Mouse (Mus musculus) thymus, adult 18-20 months (tissue): ENCODE data around the gene Stap2.

Experiments
- DNase-seq, 2 experiments: peaks; one replicate each; pipeline ENCODE4 v3.0.0; 2022; ENCODE audit warnings: mixed read lengths in 2 of 2

Gene Stap2

GRCm38 (mm10) chr17:56003000-56003399 is 2.4 kb downstream of the Stap2 start:
- no peak for DNase-seq

DNA sequence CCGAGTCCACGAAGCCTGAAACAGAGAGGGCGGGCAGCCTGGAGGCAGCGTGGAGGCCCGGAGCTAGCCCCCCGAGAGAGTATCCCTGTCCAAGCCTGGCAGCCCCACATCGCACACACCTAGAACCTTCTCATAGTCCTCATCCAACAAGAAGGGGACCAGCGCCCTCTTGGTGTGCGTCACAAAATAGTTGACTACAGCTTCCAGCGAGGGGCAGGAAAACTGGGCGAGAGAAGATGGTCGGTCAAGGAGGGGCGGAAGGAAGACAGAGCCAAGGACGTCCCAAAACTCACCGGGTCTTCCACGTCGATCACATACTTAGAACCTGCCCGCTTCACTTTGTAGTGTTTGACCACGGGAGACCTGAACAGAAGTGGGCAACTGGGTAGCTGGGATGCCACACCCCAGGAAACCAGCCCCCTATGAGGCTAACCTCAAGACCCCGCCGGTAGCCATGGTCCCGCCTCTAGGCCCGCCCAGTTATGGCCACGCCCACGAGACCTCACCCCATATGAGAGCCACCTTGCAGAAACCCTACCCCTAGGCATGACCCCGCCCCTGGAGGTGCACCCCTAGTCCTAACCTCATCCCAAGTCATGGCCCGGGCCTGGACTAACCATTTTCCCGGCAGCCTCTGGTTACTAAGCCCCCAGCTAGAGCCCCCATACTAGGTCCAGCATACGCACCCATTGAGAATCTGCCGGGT is 5.4 kb downstream of the Stap2 start:
- no peak for DNase-seq

- no peak for DNase-seq
Measured at GRCm38 (mm10) chr17:55996007-55996406, 9.4 kb downstream of the Stap2 start.

- DNase-seq: no peak
Measured at GRCm38 (mm10) chr17:55990278-55990898, 15.0 kb downstream of the Stap2 start.

GRCm38 (mm10) chr17:55986030-55986961 is 19.1 kb downstream of the Stap2 start, which contains the start of gene Fsd1:
Gene Fsd1, plus strand, starts transcription at chr17:55986509.
- no peak for DNase-seq

DNA sequence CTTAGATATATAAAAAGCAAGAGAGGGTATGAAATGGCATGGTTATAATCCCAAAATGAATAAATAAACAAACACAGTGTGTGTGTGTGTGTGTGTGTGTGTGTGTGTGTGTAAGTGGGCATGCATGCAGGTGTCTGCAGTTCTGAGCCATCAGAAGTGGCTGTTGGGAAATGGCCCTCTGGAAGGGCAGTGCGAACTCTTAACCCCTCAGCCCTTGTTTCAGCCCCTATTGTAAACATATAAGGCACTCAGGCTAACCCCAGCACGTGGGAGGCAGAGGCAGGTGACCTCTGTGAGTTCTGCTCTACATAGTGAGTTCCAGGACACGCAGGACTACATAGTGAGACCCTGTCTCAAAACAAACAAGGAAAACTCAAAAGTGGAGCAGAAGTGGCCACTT is 28.1 kb downstream of the Stap2 start:
- no peak for DNase-seq

DNA sequence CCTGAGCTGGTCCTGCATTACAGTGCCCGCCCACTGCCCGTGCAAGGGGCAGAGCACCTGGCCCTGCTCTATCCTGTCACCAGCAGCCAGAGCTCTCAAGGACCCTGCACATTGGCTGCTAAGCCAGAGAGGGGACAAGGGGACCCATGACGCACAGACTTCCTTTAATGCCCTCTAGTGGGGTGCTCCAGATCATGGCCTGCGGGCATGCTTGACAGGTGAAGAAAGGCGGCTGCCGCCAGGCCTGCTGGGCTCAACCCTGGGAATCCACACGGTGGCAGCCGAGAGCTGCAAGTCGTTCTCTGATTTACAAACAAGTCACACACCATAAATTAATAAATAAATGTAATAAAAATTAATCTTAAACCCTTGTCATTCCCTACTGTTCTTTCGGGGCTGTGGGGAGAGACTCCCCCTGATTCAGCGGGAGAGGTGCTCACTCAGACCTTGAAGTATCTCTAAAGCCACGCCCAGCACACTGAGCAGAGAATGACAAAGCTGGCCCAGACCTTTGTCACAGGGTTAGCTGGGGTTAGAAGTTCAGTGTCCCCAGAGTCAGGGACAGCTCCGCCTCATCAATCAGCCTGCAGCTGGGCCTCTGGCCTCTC is 29.0 kb downstream of the Stap2 start:
- DNase-seq: peak; percentile 49 to 57

DNA sequence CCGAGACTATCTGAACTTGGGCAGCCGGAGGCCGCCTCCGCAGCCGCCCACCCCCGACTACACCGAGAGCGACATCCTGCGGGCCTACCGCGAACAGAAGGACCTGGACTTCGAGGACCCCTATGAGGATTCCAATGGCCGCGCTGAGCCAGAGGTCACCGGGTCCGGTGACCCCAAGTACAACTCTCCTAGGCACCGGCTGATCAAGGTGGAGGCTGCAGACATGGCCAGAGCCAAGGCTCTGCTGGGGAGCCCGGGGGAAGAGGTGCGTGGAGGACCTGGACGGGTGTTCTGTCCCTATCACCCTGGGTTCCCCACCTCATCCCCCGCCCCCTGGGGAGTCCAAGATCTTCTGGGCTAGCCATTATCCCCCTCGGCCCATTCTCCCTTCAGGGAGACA is 33.9 kb downstream of the Stap2 start:
- DNase-seq: no peak

- no peak for DNase-seq
Measured at GRCm38 (mm10) chr17:55969966-55970891, 35.2 kb downstream of the Stap2 start, which contains the start of gene Shd. Gene Shd, plus strand, starts transcription at chr17:55970467.

- no peak for DNase-seq
Measured at GRCm38 (mm10) chr17:55969560-55969959, 35.8 kb downstream of the Stap2 start.

DNA sequence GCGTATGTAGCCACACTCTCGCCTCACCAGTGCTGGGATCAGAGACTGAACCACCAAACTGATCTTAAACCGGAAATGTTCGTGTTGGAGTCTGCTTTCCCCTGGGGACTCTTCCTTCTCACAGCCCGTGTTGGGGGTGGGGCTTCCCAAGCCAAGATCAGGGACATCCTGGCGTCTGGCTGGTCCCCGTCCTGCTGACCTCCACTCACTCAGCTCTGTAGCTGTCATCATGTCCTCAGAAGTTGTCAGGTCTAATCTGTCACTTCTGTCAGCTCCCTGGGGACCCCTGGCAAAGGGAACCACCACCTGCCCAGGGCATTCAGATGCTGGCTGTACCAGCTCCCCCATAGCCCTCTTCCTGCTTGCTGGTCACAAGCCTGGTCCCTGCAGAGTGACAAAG is 37.2 kb downstream of the Stap2 start:
- DNase-seq: no peak

DNA sequence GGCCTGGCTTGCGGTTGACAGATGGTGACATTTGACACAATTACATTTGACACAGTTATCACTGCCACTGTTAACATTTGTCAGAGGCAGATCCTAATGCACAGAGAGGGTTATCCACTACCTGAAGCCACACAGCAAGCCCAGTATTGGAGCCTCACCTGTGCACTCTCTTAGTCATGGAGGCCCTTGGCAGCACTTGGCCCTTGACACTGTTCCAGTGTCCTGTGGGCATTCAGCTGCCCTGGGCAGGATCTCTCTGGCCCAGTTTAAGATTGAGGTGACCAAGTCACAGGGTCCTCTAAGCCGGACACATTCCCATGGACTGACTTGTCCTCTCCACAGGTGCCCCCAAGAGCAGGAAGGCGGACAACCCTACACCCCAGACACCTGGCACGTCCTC is 38.2 kb downstream of the Stap2 start:
- no peak for DNase-seq

GRCm38 (mm10) chr17:55964996-55965395 is 40.4 kb downstream of the Stap2 start:
- DNase-seq: no peak

DNA sequence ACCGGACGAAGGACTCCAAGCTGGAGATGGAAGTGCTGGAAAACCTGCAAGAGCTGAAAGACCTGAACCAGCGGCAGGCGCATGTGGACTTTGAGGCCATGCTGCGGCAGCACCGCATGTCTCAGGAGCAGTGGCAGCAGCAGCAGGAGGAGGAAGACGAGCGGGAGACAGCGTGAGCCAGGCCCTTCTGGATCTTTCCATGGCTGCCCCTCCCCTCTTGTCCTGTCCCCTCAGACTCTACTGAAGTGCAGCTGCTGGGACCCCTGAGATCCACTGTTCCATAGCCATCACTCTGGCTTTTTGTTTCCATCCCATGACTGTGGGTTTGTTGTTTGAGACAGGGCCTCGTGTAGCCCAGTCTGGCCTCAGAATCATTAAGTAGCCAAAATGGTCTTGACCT is 40.9 kb downstream of the Stap2 start:
- DNase-seq: no peak

DNA sequence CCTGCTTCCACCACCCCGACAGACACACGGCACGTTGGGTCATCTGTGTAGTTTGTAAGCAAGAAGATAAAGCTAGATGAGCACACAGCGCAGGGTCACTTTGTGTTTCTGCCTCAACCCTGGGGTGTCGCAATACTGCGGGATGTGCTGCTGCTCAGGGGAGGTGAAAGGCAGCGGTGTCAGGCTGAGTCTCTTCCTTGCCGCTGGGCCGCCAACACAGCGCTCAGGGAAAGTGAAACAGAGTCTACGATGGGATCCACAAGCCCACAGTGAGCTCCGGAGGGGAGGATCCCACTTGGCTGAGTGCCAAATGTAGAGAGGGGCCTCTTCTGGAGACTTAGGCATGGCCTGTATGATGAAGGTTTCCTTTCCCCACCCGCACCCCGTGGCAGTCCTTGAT is 42.2 kb downstream of the Stap2 start:
- no peak for DNase-seq

GRCm38 (mm10) chr17:55961631-55962030 is 43.8 kb downstream of the Stap2 start:
- no peak for DNase-seq

DNA sequence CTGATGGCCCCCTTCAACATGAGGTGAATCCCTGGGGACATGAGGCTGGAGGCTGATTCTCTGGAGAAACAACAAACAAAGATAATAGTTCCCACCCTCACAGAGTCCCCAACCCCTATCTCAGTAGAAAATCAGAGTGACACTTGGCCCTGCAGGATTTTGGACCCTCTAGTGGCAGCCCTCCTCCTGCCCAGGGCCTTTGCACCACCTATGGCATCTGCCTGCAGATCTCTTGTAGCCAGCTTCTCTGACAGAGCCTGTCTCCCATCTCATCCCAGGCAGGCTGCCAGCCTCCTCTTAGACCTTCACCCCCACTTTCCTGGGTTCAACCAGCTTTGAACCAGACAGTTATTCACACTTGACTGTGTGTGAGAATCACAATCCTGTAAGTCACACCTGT is 44.6 kb downstream of the Stap2 start:
- no peak for DNase-seq

DNA sequence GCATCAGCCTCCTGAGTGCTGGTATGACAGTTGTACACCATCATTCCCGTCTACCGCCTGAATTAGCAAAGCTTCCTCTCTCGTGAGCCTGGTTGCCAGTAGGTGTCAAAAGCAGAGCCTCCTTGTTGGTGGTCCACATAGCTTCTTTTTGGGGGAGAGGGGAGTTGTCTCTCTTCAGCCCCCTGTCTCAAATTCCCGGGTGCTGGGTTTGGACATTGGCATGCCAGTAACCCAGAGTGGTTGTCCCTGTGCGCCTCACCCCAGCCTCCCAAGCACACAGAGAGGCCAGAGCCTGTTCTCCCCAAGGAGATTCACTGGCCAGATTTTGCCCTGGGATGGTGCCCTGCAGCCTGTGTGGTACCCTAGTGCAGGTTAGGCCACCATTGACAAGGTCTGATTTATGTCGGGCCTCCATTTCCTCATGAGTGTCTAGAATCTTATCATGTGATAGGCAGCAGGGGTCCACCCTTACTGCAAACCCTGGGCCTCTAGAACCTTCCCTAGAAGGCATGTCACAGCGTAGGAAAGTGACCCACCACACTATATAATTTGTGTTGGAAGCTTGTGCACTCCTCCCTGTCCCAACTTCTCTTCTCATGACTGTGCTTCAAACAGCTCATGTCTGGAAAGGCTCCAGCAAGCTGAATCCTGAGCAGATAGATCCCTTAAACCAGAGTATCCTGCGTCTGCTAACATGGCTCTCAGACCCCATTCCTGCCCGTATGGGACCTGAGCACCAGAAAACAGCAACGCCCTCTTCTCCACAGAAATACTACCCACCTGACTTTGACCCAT is 45.2 kb downstream of the Stap2 start:
- DNase-seq: no peak

GRCm38 (mm10) chr17:55958918-55959728 is 46.3 kb downstream of the Stap2 start, which contains the start of gene Yju2:
Gene Yju2, plus strand, starts transcription at chr17:55959099.
- peak; percentile 73 to 89 for DNase-seq

DNA sequence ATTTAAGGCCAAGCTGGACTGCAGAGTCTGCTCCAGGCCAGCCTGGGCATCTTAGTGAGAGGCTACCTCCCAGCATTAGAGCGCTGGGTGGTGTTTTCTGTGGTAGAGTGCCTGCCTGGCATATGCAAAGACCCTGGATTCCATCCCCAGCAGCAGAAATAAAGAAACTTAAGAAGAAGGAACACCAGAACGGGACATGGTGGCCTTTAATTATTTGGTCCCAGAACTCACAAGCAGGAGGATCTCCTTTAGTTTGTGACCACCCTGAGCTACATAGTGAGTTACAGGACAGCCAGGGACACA is 46.8 kb downstream of the Stap2 start:
- DNase-seq: no peak
